Mouse (Mus musculus) ES-Bruce4 (cell line): Measurements from ENCODE around the gene Ubl7.

Experiments
- CTCF ChIP-seq: IDR thresholded peaks from one replicate; pipeline ENCODE4 v1.8.1; 2011; ENCODE audit warnings: low read depth, low read length
- EP300 ChIP-seq: IDR thresholded peaks from 2 replicates; pipeline ENCODE4 v1.6.1; 2011; ENCODE audit warnings: low read depth, low read length; ENCODE audit not compliant: insufficient read depth
- POLR2A ChIP-seq: IDR thresholded peaks from one replicate; pipeline ENCODE4 v1.8.1; 2011; ENCODE audit warnings: low read length; ENCODE audit not compliant: insufficient read depth

GRCm38 (mm10) chr9:57910254-57911160, at the start of gene Ubl7:
- TF ChIP-seq CTCF (no peak), POLR2A (peak; percentile 94), EP300 (no peak)
